Mouse (Mus musculus) myocyte (in vitro differentiated cells): ENCODE data around the gene Agap1.

ENCODE experiments used
- CEBPB ChIP-seq: IDR thresholded peaks from 2 replicates; pipeline ENCODE4 v1.6.1; 2011; ENCODE audit warnings: mild to moderate bottlenecking, moderate library complexity; ENCODE audit not compliant: poor library complexity, insufficient read depth, severe bottlenecking
- E2F4 ChIP-seq: IDR thresholded peaks from one replicate; pipeline ENCODE4 v1.6.1; 2011; ENCODE audit warnings: mild to moderate bottlenecking, control low read depth, moderate library complexity; ENCODE audit not compliant: insufficient read depth
- MAX ChIP-seq: IDR thresholded peaks from one replicate; pipeline ENCODE4 v1.6.1; 2011; ENCODE audit warnings: low read depth, mild to moderate bottlenecking, control low read depth
- MYOD1 ChIP-seq, 3 experiments: IDR thresholded peaks; one replicate each; pipeline ENCODE4 v1.6.1; 2011; ENCODE audit warnings: control low read depth in 2 of 3, low read depth in 2 of 3, mild to moderate bottlenecking in 2 of 3, moderate library complexity in 1 of 3; ENCODE audit not compliant: insufficient read length in 2 of 3, control insufficient read depth in 1 of 3
- POLR2A ChIP-seq: IDR thresholded peaks from one replicate; pipeline ENCODE4 v1.6.1; 2011; ENCODE audit warnings: low read depth, mild to moderate bottlenecking, control low read depth, moderate library complexity; ENCODE audit not compliant: insufficient read length
- POLR2AphosphoS2 ChIP-seq: IDR thresholded peaks from one replicate; pipeline ENCODE4 v1.6.1; 2011; ENCODE audit warnings: low read depth, control low read depth; ENCODE audit not compliant: insufficient read length
- TCF12 ChIP-seq: IDR thresholded peaks from one replicate; pipeline ENCODE4 v1.6.1; 2011; ENCODE audit warnings: mild to moderate bottlenecking, control low read depth; ENCODE audit not compliant: poor library complexity, insufficient read depth, severe bottlenecking
- TCF3 ChIP-seq: IDR thresholded peaks from one replicate; pipeline ENCODE4 v1.6.1; 2011; ENCODE audit warnings: low read depth, control low read depth; ENCODE audit not compliant: insufficient read length
- USF1 ChIP-seq: IDR thresholded peaks from one replicate; pipeline ENCODE4 v1.6.1; 2011; ENCODE audit warnings: low read depth, mild to moderate bottlenecking, control low read depth, moderate library complexity

DNA sequence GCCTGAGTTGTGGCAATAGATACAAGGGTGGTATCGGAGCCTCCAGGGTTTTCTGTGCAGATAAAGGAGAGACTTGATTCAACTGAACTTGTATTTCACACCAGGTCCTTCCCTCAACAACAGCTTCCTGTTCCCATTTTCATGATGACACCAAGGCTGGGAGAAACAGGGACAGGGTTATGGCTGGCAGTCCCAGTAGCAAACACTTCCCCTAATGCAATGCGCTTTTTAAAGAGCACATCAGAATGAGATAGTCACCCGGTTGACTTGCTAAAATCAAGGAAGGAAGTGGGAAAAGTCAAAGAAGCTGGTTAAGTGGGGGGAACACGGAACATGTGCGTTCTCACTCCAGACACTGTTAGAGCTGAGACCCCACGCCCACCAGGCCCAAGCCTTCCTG lies 436.8 kb downstream of the Agap1 start:
- TF ChIP-seq POLR2A (no peak), MAX (no peak), POLR2AphosphoS2 (no peak), E2F4 (no peak), USF1 (no peak), CEBPB (no peak), TCF12 (no peak), TCF3 (no peak), MYOD1 (IDR thresholded peaks at IDR 0.05; ENCODE audit: control insufficient read depth in 1 of 3, insufficient read length in 2 of 3, low read depth in 2 of 3) (no peak)
